Mouse (Mus musculus): ENCODE measurements around the gene Fmod.

DNA sequence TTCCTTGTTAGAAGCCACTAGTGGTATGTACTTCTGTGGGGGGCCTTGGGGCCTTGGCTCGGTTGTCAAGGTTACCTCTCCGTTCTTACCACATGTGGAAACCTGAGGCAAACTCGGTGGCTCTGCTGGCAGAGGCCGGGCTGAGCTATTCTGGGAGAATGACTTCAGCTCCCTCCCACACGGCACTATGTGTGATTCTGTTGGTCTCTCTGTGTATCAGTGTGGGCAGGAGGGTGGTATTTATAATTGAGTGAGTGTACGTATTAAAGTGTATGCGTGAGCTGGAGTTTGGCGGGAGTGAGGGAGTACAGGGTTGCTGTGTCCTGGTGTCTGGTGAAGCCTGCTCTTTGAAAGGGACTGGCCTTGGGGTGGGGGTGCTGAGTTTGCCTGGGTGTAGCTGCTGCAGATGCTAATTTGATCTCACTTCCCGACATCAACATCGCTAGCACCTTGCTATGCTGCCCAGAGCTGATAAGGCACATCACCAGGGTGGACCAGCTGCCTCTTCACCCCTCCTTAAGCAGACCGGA lies 46.0 kb downstream of the Fmod start:
- TF ChIP-seq CTCF (IDR thresholded peaks at IDR 0.05) (no peak), EP300 (IDR thresholded peaks at IDR 0.05) (no peak)
